Mouse (Mus musculus) testis, postnatal 10 days (tissue): ENCODE data around the gene Igsf3.
A peak's percentile ranks its signal among the peaks of the same experiment; 100 is the strongest.

ENCODE experiments used
- DNase-seq: peaks from one replicate; pipeline ENCODE4 v3.0.0; 2021; ENCODE audit warnings: low spot score

Gene Igsf3

GRCm38 (mm10) chr3:101501611-101502010 lies 124.7 kb downstream of the Igsf3 start:
- no peak for DNase-seq

GRCm38 (mm10) chr3:101502086-101502760 lies 125.3 kb downstream of the Igsf3 start:
- no peak for DNase-seq

- peak; percentile 96 for DNase-seq
These were observed 129.3 kb downstream of the Igsf3 start for GRCm38 (mm10) chr3:101506179-101506578.

GRCm38 (mm10) chr3:101506970-101507702 lies 130.3 kb downstream of the Igsf3 start:
- DNase-seq, result peak; percentile 75

- DNase-seq, result no peak
These were observed 130.9 kb downstream of the Igsf3 start for GRCm38 (mm10) chr3:101507766-101508165.

- no peak for DNase-seq
These were observed 133.0 kb downstream of the Igsf3 start for GRCm38 (mm10) chr3:101509707-101510544.

GRCm38 (mm10) chr3:101510632-101511031 lies 133.7 kb downstream of the Igsf3 start:
- no peak for DNase-seq
